Mouse (Mus musculus) G1E (cell line): Measurements from ENCODE around the gene Ppm1j.
"Not testable (repeated sequence)": the region's sequence is repeated elsewhere in the genome, so short reads cannot be mapped to it uniquely, and the experiment has no call there.

Source experiments
- CTCF ChIP-seq: IDR thresholded peaks from 2 replicates; pipeline ENCODE4 v1.5.1; 2012; ENCODE audit warnings: low read depth, low read length, inconsistent platforms, mixed read lengths
- GATA1 ChIP-seq: IDR thresholded peaks from 2 replicates; pipeline ENCODE4 v1.6.1; 2012; ENCODE audit warnings: borderline replicate concordance, low read length, inconsistent platforms, mixed read lengths
- POLR2AphosphoS5 ChIP-seq: IDR thresholded peaks from 2 replicates; pipeline ENCODE4 v1.6.1; 2012; ENCODE audit warnings: low read depth, low read length, inconsistent platforms; ENCODE audit not compliant: insufficient replicate concordance
- TAL1 ChIP-seq: conservative IDR thresholded peaks from 2 replicates; pipeline ENCODE4 v1.6.1; 2012; ENCODE audit warnings: low read depth, low read length, inconsistent platforms, mixed read lengths

GRCm38 (mm10) chr3:104752845-104753244 lies 28.0 kb upstream of the Ppm1j start:
- not testable (repeated sequence) for TF ChIP-seq GATA1, CTCF, TAL1, POLR2AphosphoS5
